Mouse (Mus musculus): ENCODE measurements around the gene Bglap2. TPM values are rescaled to one million over a fixed set of nuclear protein-coding genes. Genes with fewer than 3 reads are reported as not detected.

Gene Bglap2
- polyA plus RNA-seq, 1 experiment = not detected

- H3K36me3 ChIP-seq (ENCODE audit: control insufficient read depth, insufficient read depth, low read length, poor library complexity, severe bottlenecking) = peaks cover 5% of the 10 kb centered on the region
- peaks cover 3% of the 10 kb centered on the region for H3K4me1 ChIP-seq (ENCODE audit: control insufficient read depth, insufficient read depth, low read length)
- H3K9ac ChIP-seq (ENCODE audit: low read depth, poor library complexity, severe bottlenecking) = no peak overlapping the region
- no peak overlapping the region for H3K27ac ChIP-seq (ENCODE audit: insufficient read depth, low read length)
- H3K27me3 ChIP-seq (ENCODE audit: control insufficient read depth, insufficient read depth, low read length, poor library complexity, severe bottlenecking) = no peaks in the 10 kb centered on the region
- no peak for TF ChIP-seq POLR2A (IDR thresholded peaks at IDR 0.05; ENCODE audit: insufficient read depth, low read length)
- no peak for TF ChIP-seq EP300 (IDR thresholded peaks at IDR 0.05; ENCODE audit: insufficient read depth, low read depth, low read length)
- peak; percentile 23 for TF ChIP-seq CTCF (IDR thresholded peaks at IDR 0.05; ENCODE audit: low read depth, low read length)
- peaks cover 8% of the 10 kb centered on the region for H3K9me3 ChIP-seq (replicated peaks; ENCODE audit: control insufficient read depth, insufficient read depth, low read length, poor library complexity, severe bottlenecking)
- H3K4me3 ChIP-seq (ENCODE audit: low read depth, low read length) = peak overlapping the region; percentile 29
These were observed 12.7 kb downstream of the Bglap2 start for GRCm38 (mm10) chr3:88365705-88366361.

GRCm38 (mm10) chr3:88364337-88364736 is 14.2 kb downstream of the Bglap2 start, which contains the start of gene Paqr6:
TSS of gene Paqr6 (plus strand) at chr3:88364584.
- Histone ChIP-seq H3K36me3 (ENCODE audit: control insufficient read depth, insufficient read depth, low read length, poor library complexity, severe bottlenecking) (peaks cover 20% of the 10 kb centered on the region), H3K9me3 (replicated peaks; ENCODE audit: control insufficient read depth, insufficient read depth, low read length, poor library complexity, severe bottlenecking) (0 out of 2 replicates have a peak, but pooled peaks cover under 1% of the 10 kb centered on the region), H3K4me1 (ENCODE audit: control insufficient read depth, insufficient read depth, low read length) (peaks cover 3% of the 10 kb centered on the region), H3K27ac (ENCODE audit: insufficient read depth, low read length) (no peak within 1 kb of the TSS), H3K4me3 (ENCODE audit: low read depth, low read length) (peak within 1 kb of the TSS; percentile 27), H3K9ac (ENCODE audit: low read depth, poor library complexity, severe bottlenecking) (peak within 1 kb of the TSS; percentile 48), H3K27me3 (ENCODE audit: control insufficient read depth, insufficient read depth, low read length, poor library complexity, severe bottlenecking) (no peaks in the 10 kb centered on the region)
- no peak for TF ChIP-seq CTCF (IDR thresholded peaks at IDR 0.05; ENCODE audit: low read depth, low read length)
- no peak for TF ChIP-seq POLR2A (IDR thresholded peaks at IDR 0.05; ENCODE audit: insufficient read depth, low read length)
- no peak for TF ChIP-seq EP300 (IDR thresholded peaks at IDR 0.05; ENCODE audit: insufficient read depth, low read depth, low read length)

GRCm38 (mm10) chr3:88363700-88364099 is 14.8 kb downstream of the Bglap2 start:
- no peak for TF ChIP-seq EP300 (IDR thresholded peaks at IDR 0.05; ENCODE audit: insufficient read depth, low read depth, low read length)
- TF ChIP-seq POLR2A (IDR thresholded peaks at IDR 0.05; ENCODE audit: insufficient read depth, low read length) = no peak
- TF ChIP-seq CTCF (IDR thresholded peaks at IDR 0.05; ENCODE audit: low read depth, low read length) = no peak
- Histone ChIP-seq H3K36me3 (ENCODE audit: control insufficient read depth, insufficient read depth, low read length, poor library complexity, severe bottlenecking) (peaks cover 26% of the 10 kb centered on the region), H3K4me1 (ENCODE audit: control insufficient read depth, insufficient read depth, low read length) (peaks cover 3% of the 10 kb centered on the region), H3K4me3 (ENCODE audit: low read depth, low read length) (no peak overlapping the region), H3K9ac (ENCODE audit: low read depth, poor library complexity, severe bottlenecking) (no peak overlapping the region), H3K9me3 (replicated peaks; ENCODE audit: control insufficient read depth, insufficient read depth, low read length, poor library complexity, severe bottlenecking) (no peaks in the 10 kb centered on the region), H3K27ac (ENCODE audit: insufficient read depth, low read length) (no peak overlapping the region), H3K27me3 (ENCODE audit: control insufficient read depth, insufficient read depth, low read length, poor library complexity, severe bottlenecking) (no peaks in the 10 kb centered on the region)

- no peaks in the 10 kb centered on the region for H3K27me3 ChIP-seq (ENCODE audit: control insufficient read depth, insufficient read depth, low read length, poor library complexity, severe bottlenecking)
- H3K9ac ChIP-seq (ENCODE audit: low read depth, poor library complexity, severe bottlenecking) = no peak overlapping the region
- TF ChIP-seq POLR2A (IDR thresholded peaks at IDR 0.05; ENCODE audit: insufficient read depth, low read length) (no peak), EP300 (IDR thresholded peaks at IDR 0.05; ENCODE audit: insufficient read depth, low read depth, low read length) (no peak), CTCF (IDR thresholded peaks at IDR 0.05; ENCODE audit: low read depth, low read length) (no peak)
- peaks cover 45% of the 10 kb centered on the region for H3K36me3 ChIP-seq (ENCODE audit: control insufficient read depth, insufficient read depth, low read length, poor library complexity, severe bottlenecking)
- no peaks in the 10 kb centered on the region for H3K9me3 ChIP-seq (replicated peaks; ENCODE audit: control insufficient read depth, insufficient read depth, low read length, poor library complexity, severe bottlenecking)
- H3K4me3 ChIP-seq (ENCODE audit: low read depth, low read length) = no peak overlapping the region
- H3K27ac ChIP-seq (ENCODE audit: insufficient read depth, low read length) = no peak overlapping the region
- peaks cover 3% of the 10 kb centered on the region for H3K4me1 ChIP-seq (ENCODE audit: control insufficient read depth, insufficient read depth, low read length)
These were observed 16.7 kb downstream of the Bglap2 start for GRCm38 (mm10) chr3:88361612-88362313.

- peaks cover 51% of the 10 kb centered on the region for H3K36me3 ChIP-seq (ENCODE audit: control insufficient read depth, insufficient read depth, low read length, poor library complexity, severe bottlenecking)
- no peaks in the 10 kb centered on the region for H3K9me3 ChIP-seq (replicated peaks; ENCODE audit: control insufficient read depth, insufficient read depth, low read length, poor library complexity, severe bottlenecking)
- no peak overlapping the region for H3K9ac ChIP-seq (ENCODE audit: low read depth, poor library complexity, severe bottlenecking)
- TF ChIP-seq POLR2A (IDR thresholded peaks at IDR 0.05; ENCODE audit: insufficient read depth, low read length) (no peak), CTCF (IDR thresholded peaks at IDR 0.05; ENCODE audit: low read depth, low read length) (no peak), EP300 (IDR thresholded peaks at IDR 0.05; ENCODE audit: insufficient read depth, low read depth, low read length) (no peak)
- H3K27me3 ChIP-seq (ENCODE audit: control insufficient read depth, insufficient read depth, low read length, poor library complexity, severe bottlenecking) = no peaks in the 10 kb centered on the region
- peaks cover 3% of the 10 kb centered on the region for H3K4me1 ChIP-seq (ENCODE audit: control insufficient read depth, insufficient read depth, low read length)
- no peak overlapping the region for H3K27ac ChIP-seq (ENCODE audit: insufficient read depth, low read length)
- no peak overlapping the region for H3K4me3 ChIP-seq (ENCODE audit: low read depth, low read length)
These were observed 17.4 kb downstream of the Bglap2 start for GRCm38 (mm10) chr3:88361096-88361495.

- Histone ChIP-seq H3K4me3 (ENCODE audit: low read depth, low read length) (no peak overlapping the region), H3K36me3 (ENCODE audit: control insufficient read depth, insufficient read depth, low read length, poor library complexity, severe bottlenecking) (peaks cover 62% of the 10 kb centered on the region), H3K9me3 (replicated peaks; ENCODE audit: control insufficient read depth, insufficient read depth, low read length, poor library complexity, severe bottlenecking) (no peaks in the 10 kb centered on the region), H3K4me1 (ENCODE audit: control insufficient read depth, insufficient read depth, low read length) (peaks cover 3% of the 10 kb centered on the region), H3K27me3 (ENCODE audit: control insufficient read depth, insufficient read depth, low read length, poor library complexity, severe bottlenecking) (no peaks in the 10 kb centered on the region), H3K9ac (ENCODE audit: low read depth, poor library complexity, severe bottlenecking) (no peak overlapping the region), H3K27ac (ENCODE audit: insufficient read depth, low read length) (no peak overlapping the region)
- TF ChIP-seq POLR2A (IDR thresholded peaks at IDR 0.05; ENCODE audit: insufficient read depth, low read length) (no peak), CTCF (IDR thresholded peaks at IDR 0.05; ENCODE audit: low read depth, low read length) (no peak), EP300 (IDR thresholded peaks at IDR 0.05; ENCODE audit: insufficient read depth, low read depth, low read length) (no peak)
These were observed 18.5 kb downstream of the Bglap2 start for GRCm38 (mm10) chr3:88359989-88360388.

Data from ES-Bruce4 (cell line).